Mouse (Mus musculus) lung, embryonic 14.5 days (tissue): Measurements from ENCODE around the gene Pigs. TPM values are rescaled to one million over a fixed set of nuclear protein-coding genes. Genes with fewer than 3 reads are reported as not detected.

ENCODE experiments used
- ATAC-seq: fragments of 200-750 bp; cut with Nextera tagmentation; 2 replicates; pipeline ENCODE4 v1.8.0; 2017; ENCODE audit warnings: mild to moderate bottlenecking, moderate TSS enrichment, moderate library complexity; ENCODE audit not compliant: insufficient read depth
- DNase-seq: peaks from one replicate; pipeline ENCODE4 v3.0.0-alpha.2; 2015
- H3K27ac ChIP-seq: fragments of 300-500 bp; sonication (generic); 2 replicates; pipeline ENCODE4 v1.5.1; 2014; ENCODE audit warnings: low read depth, mild to moderate bottlenecking, moderate library complexity
- H3K27me3 ChIP-seq: fragments of 300-500 bp; sonication (generic); 2 replicates; pipeline ENCODE4 v1.6.1; 2014; ENCODE audit warnings: low read length, control low read depth; ENCODE audit not compliant: insufficient read depth
- H3K36me3 ChIP-seq: fragments of 300-500 bp; sonication (generic); 2 replicates; pipeline ENCODE4 v1.6.1; 2014; ENCODE audit warnings: control low read depth; ENCODE audit not compliant: insufficient read depth
- H3K4me1 ChIP-seq: fragments of 300-500 bp; sonication (generic); 2 replicates; pipeline ENCODE4 v1.6.1; 2014; ENCODE audit warnings: antibody characterized with exemption, control low read depth; ENCODE audit not compliant: insufficient read depth
- H3K4me2 ChIP-seq: fragments of 300-500 bp; sonication (generic); 2 replicates; pipeline ENCODE4 v1.6.1; 2014; ENCODE audit warnings: mild to moderate bottlenecking
- H3K4me3 ChIP-seq: fragments of 300-500 bp; sonication (generic); 2 replicates; pipeline ENCODE4 v1.5.1; 2014; ENCODE audit warnings: low read depth, low read length
- H3K9ac ChIP-seq: fragments of 300-500 bp; sonication (generic); 2 replicates; pipeline ENCODE4 v1.6.1; 2014
- H3K9me3 ChIP-seq: fragments of 300-500 bp; sonication (generic); 2 replicates; pipeline ENCODE4 v1.6.1; 2016; ENCODE audit warnings: low read depth, low read length, control low read depth
- CTCF ChIP-seq: IDR thresholded peaks from 2 replicates; pipeline ENCODE4 v1.5.1; 2016; ENCODE audit warnings: antibody characterized with exemption, low read depth
- WGBS: fragments of 180-500 bp; shearing (Covaris S2); extraction: QIAGEN DNeasy Blood & Tissue Kit; methylation state at CpG from one replicate; pipeline ENCODE4 v1.1.7; 2014; 5-methylcytosine and 5-hydroxymethylcytosine counted together
- polyA plus RNA-seq: library from polyadenylated mRNA; unstranded; fragments of >200 nt; fragmentation: Nextera tagmentation; extraction: Ambion mirVana; gene quantifications from 2 replicates; pipeline ENCODE4 v1.2.1, GENCODE M21; 2014

Gene Pigs
- polyA plus RNA-seq, 1 experiment from 2014 or later: 76.0 TPM

GRCm38 (mm10) chr11:78322860-78323259, 5.4 kb upstream of the Pigs start, which contains the start of gene Aldoc:
Gene Aldoc (plus strand): TSS chr11:78322968.
- 0 out of 2 replicates have a peak within 1 kb of the TSS, but pooled peaks have one; percentile 6 for H3K4me3 ChIP-seq
- peak within 1 kb of the TSS; percentile 46; the same call in 1 of the 2 replicates for H3K27ac ChIP-seq
- H3K4me1 ChIP-seq: peaks cover 7% of the 10 kb centered on the region; the same call in 1 of the 2 replicates
- H3K36me3 ChIP-seq: peaks cover 49% of the 10 kb centered on the region
- peak; percentile 87 for DNase-seq
- no peak for TF ChIP-seq CTCF
- no peaks in the 10 kb centered on the region for H3K9me3 ChIP-seq
- ATAC-seq: peak; percentile 93
- peak within 1 kb of the TSS; percentile 42 for H3K4me2 ChIP-seq
- no peak within 1 kb of the TSS for H3K9ac ChIP-seq
- no peaks in the 10 kb centered on the region for H3K27me3 ChIP-seq
- 9% methylated on average over 15 of the region's 15 CpGs for WGBS

- DNase-seq (no peak), ATAC-seq (no peak)
Observed at GRCm38 (mm10) chr11:78324000-78324785, 4.0 kb upstream of the Pigs start.

GRCm38 (mm10) chr11:78324965-78325364, 3.2 kb upstream of the Pigs start:
- WGBS: 93% methylated on average over 12 of the region's 12 CpGs
- TF ChIP-seq CTCF: peak; percentile 7; the same call in 1 of the 2 replicates
- Histone ChIP-seq H3K27me3 (no peaks in the 10 kb centered on the region), H3K9me3 (no peaks in the 10 kb centered on the region), H3K27ac (no peak overlapping the region), H3K4me2 (no peak overlapping the region), H3K9ac (no peak overlapping the region), H3K4me3 (no peak overlapping the region), H3K36me3 (peaks cover 30% of the 10 kb centered on the region), H3K4me1 (peaks cover 7% of the 10 kb centered on the region; the same call in 1 of the 2 replicates)
- ATAC-seq (no peak), DNase-seq (no peak)

More at GRCm38 (mm10) chr11:78324000-78324785, 4.0 kb upstream of the Pigs start:
- no peak overlapping the region; the same call in 1 of the 2 replicates for H3K27ac ChIP-seq
- H3K4me1 ChIP-seq: peaks cover 7% of the 10 kb centered on the region; the same call in 1 of the 2 replicates
- H3K9me3 ChIP-seq: no peaks in the 10 kb centered on the region
- H3K9ac ChIP-seq: no peak overlapping the region
- H3K36me3 ChIP-seq: peaks cover 36% of the 10 kb centered on the region
- H3K27me3 ChIP-seq: no peaks in the 10 kb centered on the region
- no peak overlapping the region for H3K4me3 ChIP-seq
- H3K4me2 ChIP-seq: no peak overlapping the region
- no peak for TF ChIP-seq CTCF
- 84% methylated on average over 15 of the region's 15 CpGs for WGBS

GRCm38 (mm10) chr11:78327215-78327614, 1.0 kb upstream of the Pigs start:
- Histone ChIP-seq H3K4me2 (no peak overlapping the region), H3K27me3 (no peaks in the 10 kb centered on the region), H3K4me3 (peak overlapping the region; percentile 87; the same call in 1 of the 2 replicates), H3K4me1 (peaks cover 6% of the 10 kb centered on the region; the same call in 1 of the 2 replicates), H3K9me3 (no peaks in the 10 kb centered on the region), H3K9ac (no peak overlapping the region), H3K36me3 (0 out of 2 replicates have a peak, but pooled peaks cover 8% of the 10 kb centered on the region), H3K27ac (no peak overlapping the region)
- 86% methylated on average over 4 of the region's 4 CpGs for WGBS
- no peak for TF ChIP-seq CTCF
- DNase-seq (no peak), ATAC-seq (no peak)

- H3K4me1 ChIP-seq: no peaks in the 10 kb centered on the region
- 0 out of 2 replicates have a peak, but pooled peaks cover 5% of the 10 kb centered on the region for H3K36me3 ChIP-seq
- no peak for DNase-seq
- H3K9ac ChIP-seq: peak overlapping the region; percentile 84
- H3K9me3 ChIP-seq: no peaks in the 10 kb centered on the region
- peak overlapping the region; percentile 87 for H3K4me3 ChIP-seq
- WGBS: under 1% methylated on average over 39 of the region's 41 CpGs
- no peak overlapping the region for H3K27ac ChIP-seq
- peak overlapping the region; percentile 82 for H3K4me2 ChIP-seq
- TF ChIP-seq CTCF: no peak
- H3K27me3 ChIP-seq: no peaks in the 10 kb centered on the region
- peak; percentile 72; the same call in 1 of the 2 replicates for ATAC-seq
Observed at GRCm38 (mm10) chr11:78328512-78329056, 369 bp downstream of the Pigs start.

GRCm38 (mm10) chr11:78332676-78333075, 4.5 kb downstream of the Pigs start:
- Histone ChIP-seq H3K4me1 (no peaks in the 10 kb centered on the region), H3K27ac (no peak overlapping the region), H3K27me3 (no peaks in the 10 kb centered on the region), H3K4me2 (no peak overlapping the region), H3K4me3 (no peak overlapping the region), H3K36me3 (peaks cover 24% of the 10 kb centered on the region), H3K9me3 (no peaks in the 10 kb centered on the region), H3K9ac (no peak overlapping the region)
- TF ChIP-seq CTCF: no peak
- DNase-seq: no peak
- ATAC-seq: no peak
- WGBS: 94% methylated on average over 12 of the region's 12 CpGs

- TF ChIP-seq CTCF: no peak
- Histone ChIP-seq H3K27me3 (no peaks in the 10 kb centered on the region), H3K36me3 (peaks cover 31% of the 10 kb centered on the region), H3K9ac (no peak overlapping the region), H3K4me2 (no peak overlapping the region), H3K4me3 (no peak overlapping the region), H3K27ac (no peak overlapping the region), H3K4me1 (no peaks in the 10 kb centered on the region), H3K9me3 (no peaks in the 10 kb centered on the region)
- no peak for ATAC-seq
- WGBS: 87% methylated on average over 5 of the region's 5 CpGs
- no peak for DNase-seq
Observed at GRCm38 (mm10) chr11:78333992-78334391, 5.8 kb downstream of the Pigs start.
